Mouse (Mus musculus): ENCODE data around the gene BC029722.
A peak's percentile ranks its signal among the peaks of the same experiment; 100 is the strongest.

The BC029722 gene

GRCm38 (mm10) chr2:155819449-155820251, 424 bp upstream of the BC029722 start:
- no peak for DNase-seq (ENCODE audit: low read depth, low spot score)

DNA sequence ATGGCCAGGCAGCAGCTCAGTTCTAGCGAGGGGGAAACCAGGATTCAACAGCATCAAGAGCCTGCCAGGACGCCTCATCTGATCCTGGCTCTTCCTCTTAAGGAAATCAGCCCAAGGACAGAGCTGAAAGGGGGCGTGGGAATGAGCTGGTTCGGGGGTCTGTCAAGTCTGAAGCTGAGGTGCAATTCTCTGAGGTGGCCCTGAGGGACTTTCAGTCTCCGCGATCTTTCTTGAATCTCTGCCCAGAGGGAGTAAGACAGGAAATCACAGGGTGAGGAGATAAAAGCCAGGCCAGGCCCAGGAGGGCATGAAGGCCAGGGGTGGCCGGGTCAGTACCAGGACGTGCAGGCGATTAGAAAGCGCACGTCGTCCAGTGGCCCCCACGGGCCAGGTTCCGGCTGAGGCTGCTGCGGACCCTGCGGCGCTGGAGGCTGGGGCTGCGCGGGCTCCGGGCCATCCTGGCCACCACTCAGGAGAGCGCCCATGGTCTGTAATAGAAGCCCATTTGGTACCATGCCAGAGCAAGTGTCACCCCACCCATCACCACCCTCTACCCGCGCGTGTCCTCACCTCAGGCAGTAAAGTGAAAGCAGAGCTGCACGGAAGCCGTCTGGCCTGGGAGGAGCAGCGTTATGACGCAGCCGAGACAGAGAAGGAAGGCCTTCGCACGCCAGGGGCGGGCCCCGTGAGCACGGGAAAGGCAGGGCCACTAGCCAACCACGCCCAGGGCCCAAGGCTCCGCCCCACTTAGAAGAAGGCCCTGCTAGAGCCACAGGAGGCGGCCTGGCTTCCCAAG, 432 bp downstream of the BC029722 start:
- DNase-seq (ENCODE audit: low read depth, low spot score), result peak; percentile 98

DNA sequence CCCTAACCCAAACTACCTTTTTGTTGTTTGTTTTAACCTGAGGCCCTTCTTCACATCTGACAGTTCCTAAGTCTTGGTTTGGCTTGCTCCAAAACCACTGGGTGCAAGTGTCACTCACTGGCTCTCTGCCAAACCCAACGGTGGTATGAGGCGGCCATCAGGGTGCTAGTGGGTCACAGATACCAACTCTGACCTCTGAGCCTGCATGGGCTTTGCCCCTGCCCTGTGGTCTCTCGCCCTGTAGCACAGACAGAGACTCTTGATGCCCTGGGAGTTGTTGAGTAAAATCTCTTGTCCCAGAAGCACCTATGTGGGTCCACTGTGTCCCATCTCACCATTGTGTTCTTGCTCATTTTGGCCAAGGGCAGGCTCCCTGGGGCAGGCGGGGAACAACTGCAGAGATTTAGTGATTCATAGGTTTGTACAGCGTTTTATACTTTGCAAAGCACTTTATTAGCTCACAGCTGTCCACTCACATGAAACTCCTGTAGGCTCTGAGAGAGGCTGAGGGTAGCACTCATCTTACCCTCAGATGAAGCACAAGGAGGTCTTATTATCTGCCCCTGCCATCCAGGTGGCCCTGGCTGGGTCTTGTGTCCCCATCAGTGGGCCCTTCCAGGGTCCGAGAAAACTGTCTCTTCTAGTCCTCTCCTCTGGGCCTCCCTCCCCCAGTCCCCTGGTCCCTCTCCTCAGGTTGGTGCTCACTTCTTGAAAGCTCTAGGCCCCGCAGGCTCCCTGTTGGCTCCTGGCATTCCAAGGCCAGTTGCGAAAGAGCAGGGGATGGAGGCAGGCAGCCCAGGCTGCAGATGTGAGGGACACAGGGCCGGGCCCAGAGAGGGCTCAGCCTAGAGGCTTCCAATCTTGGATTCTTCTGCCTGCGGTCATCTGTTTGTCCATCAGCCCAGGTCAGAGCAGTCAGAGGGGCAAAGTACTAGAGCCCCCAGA, 1.7 kb downstream of the BC029722 start:
- no peak for DNase-seq (ENCODE audit: low read depth, low spot score)

- no peak for DNase-seq (ENCODE audit: low read depth, low spot score)
Measured at GRCm38 (mm10) chr2:155816179-155816578, 3.0 kb downstream of the BC029722 start.

GRCm38 (mm10) chr2:155814829-155815228, 4.4 kb downstream of the BC029722 start:
- no peak for DNase-seq (ENCODE audit: low read depth, low spot score)

GRCm38 (mm10) chr2:155812637-155813036, 6.6 kb downstream of the BC029722 start:
- no peak for DNase-seq (ENCODE audit: low read depth, low spot score)

DNA sequence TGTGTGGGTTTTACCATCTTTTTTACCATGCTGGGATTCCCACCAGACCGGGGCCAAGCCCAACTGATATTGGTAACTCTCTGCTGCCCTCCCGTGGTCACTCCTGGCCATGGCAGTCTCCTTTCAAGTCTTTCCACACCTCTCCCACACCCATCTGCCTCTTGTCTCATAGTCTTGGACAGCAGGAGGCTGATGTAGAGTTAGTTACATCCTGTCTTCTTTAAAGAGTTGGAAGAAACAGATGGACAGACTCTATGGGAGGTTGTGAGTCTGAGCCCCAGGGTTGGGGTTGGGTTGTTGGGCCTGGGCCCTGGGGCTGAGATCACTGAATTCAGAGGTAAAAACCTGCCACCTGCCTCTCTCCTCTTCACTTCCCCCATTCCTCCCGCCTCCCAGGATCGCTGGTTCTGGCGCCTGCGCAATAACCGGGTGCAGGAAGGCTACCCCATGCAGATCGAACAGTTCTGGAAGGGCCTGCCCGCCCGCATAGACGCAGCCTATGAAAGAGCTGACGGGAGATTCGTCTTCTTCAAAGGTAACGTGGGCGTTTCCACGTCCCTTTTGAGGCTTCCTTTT, 7.3 kb downstream of the BC029722 start:
- DNase-seq (ENCODE audit: low read depth, low spot score), result peak; percentile 90

- DNase-seq (ENCODE audit: low read depth, low spot score), result no peak
Measured at GRCm38 (mm10) chr2:155809620-155810019, 9.6 kb downstream of the BC029722 start.

DNA sequence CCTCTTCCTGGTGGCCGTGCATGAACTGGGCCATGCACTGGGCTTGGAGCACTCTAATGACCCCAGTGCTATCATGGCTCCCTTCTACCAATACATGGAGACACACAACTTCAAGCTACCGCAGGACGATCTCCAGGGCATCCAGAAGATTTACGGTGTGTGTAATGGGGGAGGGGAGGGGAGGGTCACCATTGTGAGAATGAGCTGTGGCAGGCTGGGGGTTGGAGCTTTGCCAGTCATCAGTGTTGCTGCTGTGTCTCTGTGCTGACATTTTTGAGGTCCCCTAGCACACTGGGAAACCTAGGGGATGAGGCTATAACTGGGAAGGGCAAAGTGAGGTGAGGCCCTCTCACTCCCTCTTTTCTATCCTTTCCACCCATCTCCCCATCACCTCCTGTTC, 11.8 kb downstream of the BC029722 start:
- DNase-seq (ENCODE audit: low read depth, low spot score), result no peak

- DNase-seq (ENCODE audit: low read depth, low spot score), result no peak
Measured at GRCm38 (mm10) chr2:155806548-155806947, 12.7 kb downstream of the BC029722 start.

DNA sequence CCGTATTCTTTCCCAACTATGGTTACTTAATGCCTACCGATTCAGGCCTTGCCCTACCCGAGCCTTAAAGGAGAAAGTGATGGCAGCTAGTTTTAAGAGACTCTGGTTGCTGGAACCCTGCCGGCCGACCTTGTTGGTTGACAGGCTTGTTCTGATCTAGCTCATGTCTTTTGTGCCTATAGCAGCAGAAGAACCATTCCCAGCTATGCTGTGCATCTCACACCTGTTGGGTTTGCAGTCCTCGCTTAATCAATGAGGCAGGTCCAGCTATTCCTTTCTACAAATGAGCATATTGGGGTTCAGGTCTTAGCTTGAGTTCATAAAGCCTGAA, 13.3 kb downstream of the BC029722 start:
- no peak for DNase-seq (ENCODE audit: low read depth, low spot score)

DNA sequence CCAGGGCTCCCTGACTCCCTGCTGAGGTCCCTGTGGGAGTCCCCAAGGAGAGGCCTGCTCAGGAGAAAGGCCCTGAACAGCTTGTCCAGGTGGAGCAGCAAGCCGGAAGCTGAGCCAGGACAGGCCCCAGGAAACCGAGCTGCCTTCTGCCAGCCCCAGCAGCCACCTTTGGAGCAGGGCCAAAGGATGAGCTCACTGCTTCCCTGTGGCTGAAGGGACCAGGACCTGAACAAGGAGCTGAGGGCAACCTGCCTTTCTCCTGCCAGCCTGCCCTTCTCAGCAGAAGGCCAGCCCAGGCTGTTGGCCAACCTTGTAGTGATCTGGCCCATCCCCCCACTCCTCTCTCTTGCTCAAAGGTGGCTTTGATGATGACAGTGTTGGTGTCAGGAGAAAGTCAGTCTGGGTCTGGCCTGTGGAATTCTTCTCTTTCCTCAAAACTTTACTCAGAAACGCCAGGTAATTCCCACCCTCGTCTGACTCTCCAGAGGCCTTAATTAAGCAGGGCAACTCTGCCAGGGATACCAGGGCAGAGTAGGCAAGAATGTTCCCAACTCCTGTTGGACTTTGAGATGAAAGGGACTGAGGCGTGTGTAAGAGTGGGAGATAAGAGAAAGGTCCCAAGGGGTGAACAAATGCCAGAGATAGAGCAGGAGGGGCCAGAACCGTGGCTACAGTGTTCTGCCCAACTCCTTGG, 13.8 kb downstream of the BC029722 start:
- DNase-seq (ENCODE audit: low read depth, low spot score), result no peak

DNA sequence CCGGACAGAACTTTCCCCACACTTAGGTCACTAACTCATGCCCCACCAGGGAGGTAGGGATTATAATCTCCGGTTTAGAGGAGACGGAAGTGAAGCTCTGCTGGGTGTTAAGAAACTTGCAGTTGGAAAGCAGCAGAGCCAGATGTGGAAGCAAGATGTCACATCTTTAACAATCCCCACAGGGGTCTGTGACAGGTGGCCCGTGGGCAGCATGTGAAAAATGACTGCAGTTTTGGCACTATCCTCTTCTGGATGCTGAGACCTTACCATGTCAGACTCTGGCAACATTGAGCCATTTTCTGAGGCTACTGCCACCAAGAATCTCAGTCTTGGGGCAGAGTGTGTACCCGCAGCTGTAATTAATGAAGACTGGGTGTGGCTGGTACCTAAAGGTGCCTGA, 15.2 kb downstream of the BC029722 start:
- no peak for DNase-seq (ENCODE audit: low read depth, low spot score)

GRCm38 (mm10) chr2:155802761-155803160, 16.5 kb downstream of the BC029722 start:
- peak; percentile 63 for DNase-seq (ENCODE audit: low read depth, low spot score)

DNA sequence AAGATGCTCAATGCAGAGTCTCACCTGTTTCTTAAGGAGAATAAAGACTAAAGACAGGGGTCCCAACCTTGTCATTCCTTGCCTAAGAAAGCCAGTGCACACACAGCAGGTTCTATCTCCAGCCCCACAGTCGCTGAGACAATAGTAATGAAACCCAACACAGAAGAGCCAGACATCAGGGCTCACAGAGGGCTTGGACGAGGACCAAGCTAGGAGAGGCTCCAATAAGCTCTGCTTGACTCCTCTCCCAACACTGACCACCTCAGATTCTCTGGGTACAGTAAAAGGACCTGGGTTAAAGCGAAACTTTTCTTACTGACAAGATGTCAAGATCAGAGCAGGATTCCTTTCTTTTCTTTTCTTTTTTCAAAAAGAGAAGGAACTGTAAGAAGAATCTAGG, 20.6 kb downstream of the BC029722 start:
- DNase-seq (ENCODE audit: low read depth, low spot score), result no peak

- no peak for DNase-seq (ENCODE audit: low read depth, low spot score)
Measured at GRCm38 (mm10) chr2:155794674-155795445, 24.4 kb downstream of the BC029722 start.

GRCm38 (mm10) chr2:155792899-155793298, 26.3 kb downstream of the BC029722 start:
- DNase-seq (ENCODE audit: low read depth, low spot score), result no peak

DNA sequence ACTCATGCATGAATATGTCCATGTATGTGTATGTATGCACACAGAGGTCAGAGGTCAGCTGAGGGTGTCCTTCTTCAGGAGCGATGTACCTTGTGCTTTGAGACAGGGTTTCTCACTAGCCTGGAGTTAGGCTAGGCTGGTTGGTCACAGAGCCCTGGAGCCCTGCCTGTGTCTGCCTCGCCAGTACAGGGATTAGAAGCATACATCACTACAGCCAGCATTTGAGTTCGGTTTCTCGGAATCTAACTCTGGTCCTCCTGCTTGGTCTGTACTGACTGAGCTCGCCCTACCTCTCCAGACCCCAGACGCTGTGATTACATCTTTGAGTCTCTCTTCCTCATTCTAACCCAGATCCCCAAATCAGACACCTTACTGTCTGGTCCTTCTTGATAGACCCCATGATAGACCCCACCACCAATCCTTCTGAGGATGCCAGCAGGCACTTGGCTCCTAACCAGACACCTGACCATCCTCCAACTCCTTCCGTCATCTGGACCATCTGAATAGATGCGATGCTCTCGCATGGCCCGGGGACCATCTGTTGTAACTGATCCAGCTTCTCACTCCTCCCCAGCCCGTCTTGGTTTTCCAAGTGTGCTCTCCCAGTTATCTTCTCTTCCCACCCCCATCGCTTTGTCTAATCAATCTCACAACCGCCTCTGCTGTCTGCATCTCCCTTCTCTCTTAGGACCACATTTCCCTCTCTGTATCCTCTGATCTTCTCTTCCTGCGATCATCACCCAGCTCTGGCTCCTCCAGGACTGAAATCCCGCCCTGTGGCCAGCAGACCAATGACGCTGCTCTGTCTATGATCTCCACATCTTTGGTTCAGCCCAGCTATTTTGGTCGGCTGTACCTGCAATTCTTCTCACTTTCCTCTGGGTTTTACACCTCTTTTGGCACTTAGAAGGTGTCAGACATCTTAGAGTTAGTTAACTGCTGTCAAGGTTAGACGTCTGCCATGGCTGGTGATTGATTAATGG, 31.0 kb downstream of the BC029722 start:
- DNase-seq (ENCODE audit: low read depth, low spot score), result no peak

DNA sequence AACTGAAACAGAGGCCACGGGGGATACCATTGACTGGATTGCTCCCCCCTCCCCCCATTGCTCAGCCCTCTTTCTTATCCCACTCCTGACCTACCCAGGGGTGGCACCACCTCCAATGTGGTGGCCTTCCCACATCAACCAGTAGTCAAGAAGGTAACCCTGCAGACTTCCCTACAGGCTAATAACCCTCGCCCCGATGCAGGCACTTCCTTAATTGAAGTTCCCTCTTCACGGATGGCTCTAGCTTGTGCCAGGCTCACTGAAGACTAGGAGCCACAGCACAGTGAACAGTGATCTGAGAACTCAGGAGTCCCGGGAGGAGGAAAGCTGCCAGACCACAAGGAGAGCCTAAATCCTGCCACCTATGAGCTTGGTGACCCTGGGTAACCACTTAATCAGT, 32.3 kb downstream of the BC029722 start:
- no peak for DNase-seq (ENCODE audit: low read depth, low spot score)
